Mouse (Mus musculus) liver, embryonic 16.5 days (tissue): Measurements from ENCODE around the gene Cacna2d3. TPM values are rescaled to one million over a fixed set of nuclear protein-coding genes. Genes with fewer than 3 reads are reported as not detected.

Experiments used
- ATAC-seq: fragments of 200-750 bp; cut with Nextera tagmentation; 2 replicates; pipeline ENCODE4 v1.8.0; 2017; ENCODE audit warnings: low read depth, mild to moderate bottlenecking, moderate number of reproducible peaks, moderate library complexity
- H3K27ac ChIP-seq: fragments of 300-500 bp; sonication (generic); 2 replicates; pipeline ENCODE4 v1.5.1; 2014; ENCODE audit warnings: mild to moderate bottlenecking, low read length
- H3K27me3 ChIP-seq: fragments of 300-500 bp; sonication (generic); 2 replicates; pipeline ENCODE4 v1.6.1; 2014; ENCODE audit warnings: low read depth, low read length, mixed read lengths; ENCODE audit not compliant: control insufficient read depth, insufficient read depth
- H3K36me3 ChIP-seq: fragments of 300-500 bp; sonication (generic); 2 replicates; pipeline ENCODE4 v1.6.1; 2014; ENCODE audit warnings: mild to moderate bottlenecking; ENCODE audit not compliant: control insufficient read depth, insufficient read depth
- H3K4me1 ChIP-seq: fragments of 300-500 bp; sonication (generic); 2 replicates; pipeline ENCODE4 v1.6.1; 2014; ENCODE audit warnings: low read depth, low read length, mixed read lengths; ENCODE audit not compliant: control insufficient read depth
- H3K4me2 ChIP-seq: fragments of 300-500 bp; sonication (generic); 2 replicates; pipeline ENCODE4 v1.6.1; 2014; ENCODE audit warnings: low read depth, low read length, mixed read lengths
- H3K4me3 ChIP-seq: fragments of 300-500 bp; sonication (generic); 2 replicates; pipeline ENCODE4 v1.5.1; 2014; ENCODE audit warnings: low read depth, mild to moderate bottlenecking, low read length
- H3K9ac ChIP-seq: fragments of 300-500 bp; sonication (generic); 2 replicates; pipeline ENCODE4 v1.6.1; 2014; ENCODE audit warnings: low read depth, low read length
- H3K9me3 ChIP-seq: fragments of 300-500 bp; sonication (generic); replicated peaks from 2 replicates; pipeline ENCODE4 v1.6.1; 2016; ENCODE audit warnings: low read length; ENCODE audit not compliant: control insufficient read depth
- WGBS: fragments of 180-500 bp; shearing (Covaris S2); extraction: QIAGEN DNeasy Blood & Tissue Kit; methylation state at CpG from one replicate; pipeline ENCODE4 v1.1.7; 2014; ENCODE audit not compliant: insufficient replicate concordance; 5-methylcytosine and 5-hydroxymethylcytosine counted together
- polyA plus RNA-seq: library from polyadenylated mRNA; unstranded; fragments of >200 nt; fragmentation: Nextera tagmentation; extraction: Ambion mirVana; gene quantifications from 2 replicates; pipeline ENCODE4 v1.2.1, GENCODE M21; 2015

The Cacna2d3 gene
- polyA plus RNA-seq, 1 experiment from 2014 or later = 0.02 TPM

GRCm38 (mm10) chr14:29435203-29435602, 286.5 kb downstream of the Cacna2d3 start:
- no peak for ATAC-seq
- Histone ChIP-seq H3K27ac (no peak overlapping the region), H3K4me3 (no peak overlapping the region), H3K27me3 (no peaks in the 10 kb centered on the region), H3K4me1 (no peaks in the 10 kb centered on the region), H3K4me2 (no peak overlapping the region), H3K36me3 (no peaks in the 10 kb centered on the region), H3K9me3 (no peaks in the 10 kb centered on the region), H3K9ac (no peak overlapping the region)

DNA sequence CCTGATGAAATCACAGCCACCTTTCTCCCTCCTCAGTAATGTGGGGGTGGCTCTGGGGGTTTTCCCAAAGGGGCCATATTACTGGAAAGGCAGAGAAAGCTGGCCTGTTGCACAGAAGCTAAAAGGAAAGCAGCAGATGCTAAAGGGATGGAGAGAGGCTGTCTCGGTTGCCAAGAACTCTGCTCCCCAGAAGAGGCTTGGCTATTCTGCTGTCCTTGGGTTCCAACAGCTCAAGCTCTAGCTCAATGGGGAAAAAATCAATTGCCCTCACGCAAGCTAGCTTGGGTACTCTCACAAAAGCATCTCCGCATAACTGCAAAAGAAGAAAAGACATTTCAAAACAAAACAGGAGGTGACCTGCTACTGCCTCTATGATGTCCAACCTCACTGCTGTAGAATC, 287.9 kb downstream of the Cacna2d3 start:
- no peak overlapping the region for H3K4me3 ChIP-seq
- no peaks in the 10 kb centered on the region for H3K36me3 ChIP-seq
- H3K27ac ChIP-seq = no peak overlapping the region
- 64% methylated on average over 3 of the region's 3 CpGs for WGBS
- ATAC-seq = no peak
- H3K9me3 ChIP-seq = no peaks in the 10 kb centered on the region
- no peaks in the 10 kb centered on the region for H3K4me1 ChIP-seq
- H3K27me3 ChIP-seq = no peaks in the 10 kb centered on the region
- H3K9ac ChIP-seq = no peak overlapping the region
- no peak overlapping the region for H3K4me2 ChIP-seq

DNA sequence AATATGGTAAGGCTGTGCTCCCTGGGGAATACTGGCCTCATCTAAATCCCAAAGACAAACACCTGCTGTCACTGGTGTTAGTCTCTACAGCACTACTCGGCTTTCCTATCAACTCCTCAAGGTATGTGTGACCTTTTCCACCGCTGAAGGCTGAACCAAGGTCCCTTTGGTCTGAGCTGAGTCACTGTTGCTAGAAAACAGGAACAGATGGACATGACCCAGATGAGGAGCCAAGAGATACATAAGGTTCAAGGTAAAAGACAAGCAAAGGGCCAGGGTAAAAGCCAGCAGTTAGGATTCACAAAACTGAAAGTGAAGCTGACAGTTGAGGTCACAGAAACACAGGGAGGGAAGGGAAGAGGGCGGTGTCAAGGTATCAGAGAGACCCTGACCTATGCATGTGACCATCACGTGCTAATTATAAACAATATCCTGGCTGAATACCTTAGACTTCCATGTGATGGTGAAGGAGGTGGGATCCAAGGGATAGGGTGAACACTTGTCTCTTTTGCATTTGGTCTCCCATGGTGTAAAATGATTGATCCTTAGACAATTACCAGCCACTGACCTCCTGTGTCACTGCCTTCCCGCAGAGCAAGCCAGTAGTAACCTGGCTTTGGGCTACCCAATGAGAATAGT, 288.5 kb downstream of the Cacna2d3 start:
- H3K4me1 ChIP-seq = no peaks in the 10 kb centered on the region
- H3K27me3 ChIP-seq = no peaks in the 10 kb centered on the region
- no peak overlapping the region for H3K9ac ChIP-seq
- no peaks in the 10 kb centered on the region for H3K36me3 ChIP-seq
- 41% methylated on average over 5 of the region's 5 CpGs for WGBS
- no peaks in the 10 kb centered on the region for H3K9me3 ChIP-seq
- no peak overlapping the region for H3K4me3 ChIP-seq
- ATAC-seq = no peak
- H3K27ac ChIP-seq = no peak overlapping the region
- no peak overlapping the region for H3K4me2 ChIP-seq

- H3K4me1 ChIP-seq = no peaks in the 10 kb centered on the region
- no peaks in the 10 kb centered on the region for H3K27me3 ChIP-seq
- ATAC-seq = no peak
- no peak overlapping the region for H3K9ac ChIP-seq
- 64% methylated on average over 2 of the region's 2 CpGs for WGBS
- no peaks in the 10 kb centered on the region for H3K9me3 ChIP-seq
- no peak overlapping the region for H3K4me2 ChIP-seq
- H3K27ac ChIP-seq = no peak overlapping the region
- no peak overlapping the region for H3K4me3 ChIP-seq
- H3K36me3 ChIP-seq = no peaks in the 10 kb centered on the region
These were observed 291.9 kb downstream of the Cacna2d3 start for GRCm38 (mm10) chr14:29429788-29430187.

- ATAC-seq = no peak
- H3K4me1 ChIP-seq = no peaks in the 10 kb centered on the region
- H3K4me2 ChIP-seq = no peak overlapping the region
- no peak overlapping the region for H3K27ac ChIP-seq
- H3K27me3 ChIP-seq = no peaks in the 10 kb centered on the region
- H3K9ac ChIP-seq = no peak overlapping the region
- H3K4me3 ChIP-seq = no peak overlapping the region
- no peaks in the 10 kb centered on the region for H3K9me3 ChIP-seq
- H3K36me3 ChIP-seq = no peaks in the 10 kb centered on the region
- WGBS = 75% methylated on average over 3 of the region's 3 CpGs
These were observed 296.0 kb downstream of the Cacna2d3 start for GRCm38 (mm10) chr14:29425666-29426065.

DNA sequence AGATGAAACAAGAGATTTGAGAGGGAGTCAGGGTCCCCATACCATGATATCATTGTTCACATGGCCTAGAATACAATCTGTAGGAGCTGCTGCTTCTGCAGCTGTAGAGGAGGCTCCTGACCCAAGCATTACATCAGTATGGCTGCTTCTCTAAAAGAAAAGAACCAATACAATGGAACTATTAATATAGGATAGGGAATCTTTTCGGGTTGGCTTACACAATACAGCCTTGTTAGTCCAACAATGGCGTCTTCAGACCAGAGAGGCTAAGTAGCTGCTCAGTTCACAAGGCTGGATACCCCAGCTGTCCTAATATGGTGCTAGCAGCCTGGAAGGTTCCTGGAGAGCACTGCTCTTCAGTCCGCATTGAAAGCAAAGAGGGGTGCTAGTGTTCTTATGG, 296.5 kb downstream of the Cacna2d3 start:
- Histone ChIP-seq H3K4me1 (no peaks in the 10 kb centered on the region), H3K27me3 (no peaks in the 10 kb centered on the region), H3K4me2 (no peak overlapping the region), H3K9me3 (no peaks in the 10 kb centered on the region), H3K4me3 (no peak overlapping the region), H3K9ac (no peak overlapping the region), H3K27ac (no peak overlapping the region), H3K36me3 (no peaks in the 10 kb centered on the region)
- no peak for ATAC-seq
- WGBS = 53% methylated on average over 3 of the region's 3 CpGs

DNA sequence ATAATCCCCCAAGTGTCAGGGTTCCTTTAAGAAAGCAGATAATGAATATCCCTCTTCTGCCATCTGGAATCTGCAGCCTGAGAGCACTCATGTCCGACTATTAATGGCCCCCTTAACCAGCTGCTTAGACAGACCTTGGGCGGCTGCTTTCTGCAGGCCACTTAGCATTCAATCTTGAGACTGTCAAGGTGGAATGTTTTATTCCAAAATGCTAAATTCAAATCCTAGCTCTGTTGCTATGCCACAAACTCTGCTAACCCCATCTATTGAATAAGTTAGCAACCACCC, 315.8 kb downstream of the Cacna2d3 start:
- Histone ChIP-seq H3K9me3 (no peaks in the 10 kb centered on the region), H3K4me1 (no peaks in the 10 kb centered on the region), H3K27ac (no peak overlapping the region), H3K36me3 (no peaks in the 10 kb centered on the region), H3K27me3 (no peaks in the 10 kb centered on the region), H3K4me2 (no peak overlapping the region), H3K9ac (no peak overlapping the region), H3K4me3 (no peak overlapping the region)
- ATAC-seq = no peak
- 52% methylated on average over 2 of the region's 2 CpGs for WGBS

- Histone ChIP-seq H3K4me3 (no peak overlapping the region), H3K36me3 (no peaks in the 10 kb centered on the region), H3K4me1 (no peaks in the 10 kb centered on the region), H3K4me2 (no peak overlapping the region), H3K9ac (no peak overlapping the region), H3K27me3 (no peaks in the 10 kb centered on the region), H3K27ac (no peak overlapping the region), H3K9me3 (no peaks in the 10 kb centered on the region)
- no peak for ATAC-seq
- WGBS = 56% methylated on average over 8 of the region's 8 CpGs
These were observed 316.4 kb downstream of the Cacna2d3 start for GRCm38 (mm10) chr14:29405125-29405877.

DNA sequence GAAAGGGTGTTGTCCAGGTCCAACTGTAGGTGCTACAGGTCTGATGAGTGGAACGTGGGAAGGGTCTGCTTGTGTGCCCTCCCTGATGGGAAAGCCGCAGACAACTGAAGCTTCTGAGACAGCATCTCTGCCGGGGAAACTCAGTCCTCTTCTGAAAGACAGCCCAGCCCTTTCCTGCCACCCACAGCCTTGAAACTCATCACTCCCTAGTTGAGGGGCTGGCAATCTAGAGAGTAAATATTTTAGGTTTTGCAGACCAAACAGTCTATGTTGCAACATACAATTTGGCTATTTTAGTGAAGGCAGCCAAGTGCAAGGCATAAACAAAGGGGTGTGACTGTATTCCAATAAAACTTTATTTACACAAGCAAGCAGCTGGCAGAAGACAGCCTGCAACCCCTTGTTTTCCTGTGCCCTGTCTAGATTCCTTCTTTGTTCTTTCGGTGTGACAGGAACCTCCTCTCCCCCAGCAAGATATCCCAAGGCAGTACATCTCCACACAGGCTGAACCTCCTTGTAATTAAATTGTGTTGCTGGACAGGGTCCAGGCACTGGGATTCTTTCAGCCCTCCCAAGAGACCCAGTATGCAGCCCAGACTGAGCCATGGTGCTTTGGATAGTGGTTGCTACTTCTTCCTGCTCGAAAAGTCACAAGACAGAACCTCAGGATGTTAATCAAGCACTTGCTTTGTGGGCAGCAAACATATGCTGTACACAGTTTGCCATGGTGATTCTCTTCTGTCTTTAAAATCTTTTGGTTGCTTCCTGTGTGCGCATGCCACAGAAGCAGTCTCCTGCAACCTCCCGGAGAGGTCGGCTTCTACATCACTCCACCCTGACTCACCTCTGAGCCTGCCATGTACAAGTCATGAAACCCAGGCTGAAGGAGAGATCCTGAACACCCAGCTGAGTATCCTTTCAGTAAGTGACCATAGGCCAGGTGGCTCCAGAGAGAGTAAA, 317.5 kb downstream of the Cacna2d3 start:
- Histone ChIP-seq H3K27me3 (no peaks in the 10 kb centered on the region), H3K4me3 (no peak overlapping the region), H3K4me1 (no peaks in the 10 kb centered on the region), H3K9ac (no peak overlapping the region), H3K9me3 (no peaks in the 10 kb centered on the region), H3K36me3 (no peaks in the 10 kb centered on the region), H3K27ac (no peak overlapping the region), H3K4me2 (no peak overlapping the region)
- ATAC-seq = no peak
- WGBS = 55% methylated on average over 8 of the region's 8 CpGs
